Mouse (Mus musculus) heart, postnatal 0 days (tissue): ENCODE data around the gene Il11.

Source experiments
- CTCF ChIP-seq: IDR thresholded peaks from 2 replicates; pipeline ENCODE4 v1.5.1; 2016; ENCODE audit warnings: antibody characterized with exemption, control low read depth, low read depth
- EP300 ChIP-seq: IDR thresholded peaks from 2 replicates; pipeline ENCODE4 v1.6.1; 2016; ENCODE audit warnings: antibody characterized with exemption, low read depth

DNA sequence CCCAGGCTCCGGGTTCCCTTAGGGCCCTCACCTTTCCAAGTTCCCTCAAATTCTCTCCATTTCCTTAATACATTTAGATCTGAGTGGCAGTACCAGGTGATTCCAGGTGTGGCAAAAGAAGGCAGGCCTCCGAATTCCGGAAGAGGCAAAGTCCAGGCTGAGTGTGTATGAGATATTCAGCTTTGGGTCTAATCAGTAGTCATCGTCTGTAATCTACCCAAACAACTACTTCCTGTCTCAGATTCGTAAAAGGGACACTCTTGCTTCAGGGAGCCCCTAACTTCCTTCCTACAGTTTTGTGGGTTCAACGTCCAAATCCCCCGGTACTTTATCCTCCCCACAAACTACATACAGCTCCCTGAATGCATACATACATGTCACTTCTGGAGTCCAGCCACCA is 57.5 kb downstream of the Il11 start, which contains the start of gene Tmem150b:
- TF ChIP-seq CTCF = no peak
- TF ChIP-seq EP300 = no peak
